Mouse (Mus musculus) ovary, adult 18-20 months (tissue): ENCODE results near the gene Stard3.
"Not testable (repeated sequence)": the region's sequence is repeated elsewhere in the genome, so short reads cannot be mapped to it uniquely, and the experiment has no call there.

Source experiments
- DNase-seq: peaks from one replicate; pipeline ENCODE4 v3.0.0; 2022; ENCODE audit warnings: low spot score, mixed read lengths

Gene Stard3

GRCm38 (mm10) chr11:98374266-98374665, 16.1 kb downstream of the Stard3 start:
- DNase-seq, result no peak

- no peak for DNase-seq
Observed at GRCm38 (mm10) chr11:98376756-98377155, 18.6 kb downstream of the Stard3 start.

- peak; percentile 67 for DNase-seq
Observed at GRCm38 (mm10) chr11:98377787-98378186, 19.6 kb downstream of the Stard3 start.

- no peak for DNase-seq
Observed at GRCm38 (mm10) chr11:98379379-98379778, 21.2 kb downstream of the Stard3 start.

GRCm38 (mm10) chr11:98380106-98380505, 21.9 kb downstream of the Stard3 start:
- DNase-seq, result no peak

GRCm38 (mm10) chr11:98381651-98382050, 23.5 kb downstream of the Stard3 start:
- DNase-seq, result no peak

- not testable (repeated sequence) for DNase-seq
Observed at GRCm38 (mm10) chr11:98382405-98382804, 24.2 kb downstream of the Stard3 start.

- DNase-seq, result no peak
Observed at GRCm38 (mm10) chr11:98383261-98384030, 25.3 kb downstream of the Stard3 start, which contains the start of gene Tcap. Gene Tcap (plus strand): TSS chr11:98383811.

- DNase-seq, result no peak
Observed at GRCm38 (mm10) chr11:98384216-98384615, 26.0 kb downstream of the Stard3 start.

GRCm38 (mm10) chr11:98384721-98385637, 26.8 kb downstream of the Stard3 start:
- no peak for DNase-seq

GRCm38 (mm10) chr11:98385638-98386585, 27.7 kb downstream of the Stard3 start, which contains the start of gene Pnmt:
Gene Pnmt (plus strand): TSS chr11:98386450.
- no peak for DNase-seq

- DNase-seq, result no peak
Observed at GRCm38 (mm10) chr11:98386596-98386995, 28.4 kb downstream of the Stard3 start.

GRCm38 (mm10) chr11:98387056-98387577, 28.9 kb downstream of the Stard3 start:
- no peak for DNase-seq

- no peak for DNase-seq
Observed at GRCm38 (mm10) chr11:98388282-98388681, 30.1 kb downstream of the Stard3 start.

GRCm38 (mm10) chr11:98389221-98389780, 31.1 kb downstream of the Stard3 start:
- DNase-seq, result no peak

GRCm38 (mm10) chr11:98390141-98390540, 32.0 kb downstream of the Stard3 start:
- no peak for DNase-seq

GRCm38 (mm10) chr11:98392034-98392433, 33.9 kb downstream of the Stard3 start:
- DNase-seq, result no peak

- no peak for DNase-seq
Observed at GRCm38 (mm10) chr11:98392645-98393044, 34.5 kb downstream of the Stard3 start.

- peak; percentile 59 for DNase-seq
Observed at GRCm38 (mm10) chr11:98393317-98393716, 35.1 kb downstream of the Stard3 start.

- DNase-seq, result no peak
Observed at GRCm38 (mm10) chr11:98394301-98394700, 36.1 kb downstream of the Stard3 start.

- no peak for DNase-seq
Observed at GRCm38 (mm10) chr11:98395041-98395440, 36.9 kb downstream of the Stard3 start.
